Mouse (Mus musculus) midbrain, embryonic 11.5 days (tissue): ENCODE results near the gene Atg10. TPM values are rescaled to one million over a fixed set of nuclear protein-coding genes. Genes with fewer than 3 reads are reported as not detected.

Experiments
- ATAC-seq: fragments of 200-750 bp; cut with Nextera tagmentation; 2 replicates; pipeline ENCODE4 v1.8.0; 2017; ENCODE audit warnings: moderate TSS enrichment, moderate library complexity; ENCODE audit not compliant: low FRiP score
- DNase-seq: peaks from one replicate; pipeline ENCODE4 v3.0.0; 2015; ENCODE audit warnings: low spot score; ENCODE audit errors: missing footprints
- H3K27ac ChIP-seq: fragments of 300-500 bp; sonication (generic); 2 replicates; pipeline ENCODE4 v1.5.1; 2014; ENCODE audit warnings: low read depth, low read length
- H3K27me3 ChIP-seq: fragments of 300-500 bp; sonication (generic); 2 replicates; pipeline ENCODE4 v1.6.1; 2014; ENCODE audit warnings: mild to moderate bottlenecking, low read length, moderate library complexity, mixed read lengths; ENCODE audit not compliant: control insufficient read depth, insufficient read depth
- H3K36me3 ChIP-seq: fragments of 300-500 bp; sonication (generic); 2 replicates; pipeline ENCODE4 v1.6.1; 2014; ENCODE audit warnings: mild to moderate bottlenecking, low read length, moderate library complexity, mixed read lengths; ENCODE audit not compliant: control insufficient read depth, insufficient read depth
- H3K4me1 ChIP-seq: fragments of 300-500 bp; sonication (generic); 2 replicates; pipeline ENCODE4 v1.6.1; 2014; ENCODE audit warnings: low read length; ENCODE audit not compliant: control insufficient read depth, insufficient read depth
- H3K4me2 ChIP-seq: fragments of 300-500 bp; sonication (generic); 2 replicates; pipeline ENCODE4 v1.6.1; 2014; ENCODE audit warnings: mild to moderate bottlenecking, moderate library complexity
- H3K4me3 ChIP-seq: fragments of 300-500 bp; sonication (generic); 2 replicates; pipeline ENCODE4 v1.5.1; 2014; ENCODE audit warnings: low read depth, low read length
- H3K9ac ChIP-seq: fragments of 300-500 bp; sonication (generic); 2 replicates; pipeline ENCODE4 v1.6.1; 2014; ENCODE audit warnings: low read length
- H3K9me3 ChIP-seq: fragments of 300-500 bp; sonication (generic); 2 replicates; pipeline ENCODE4 v1.6.1; 2016; ENCODE audit warnings: low read length; ENCODE audit not compliant: control insufficient read depth
- WGBS: fragments of 180-500 bp; shearing (Covaris S2); extraction: QIAGEN DNeasy Blood & Tissue Kit; methylation state at CpG from one replicate; pipeline ENCODE4 v1.1.7; 2014; 5-methylcytosine and 5-hydroxymethylcytosine counted together
- polyA plus RNA-seq: library from polyadenylated mRNA; unstranded; fragments of >200 nt; fragmentation: Nextera tagmentation; extraction: Ambion mirVana; gene quantifications from 2 replicates; pipeline ENCODE4 v1.2.1, GENCODE M21; 2014

Gene Atg10
- polyA plus RNA-seq, 1 experiment from 2014 or later, result 14.7 TPM

DNA sequence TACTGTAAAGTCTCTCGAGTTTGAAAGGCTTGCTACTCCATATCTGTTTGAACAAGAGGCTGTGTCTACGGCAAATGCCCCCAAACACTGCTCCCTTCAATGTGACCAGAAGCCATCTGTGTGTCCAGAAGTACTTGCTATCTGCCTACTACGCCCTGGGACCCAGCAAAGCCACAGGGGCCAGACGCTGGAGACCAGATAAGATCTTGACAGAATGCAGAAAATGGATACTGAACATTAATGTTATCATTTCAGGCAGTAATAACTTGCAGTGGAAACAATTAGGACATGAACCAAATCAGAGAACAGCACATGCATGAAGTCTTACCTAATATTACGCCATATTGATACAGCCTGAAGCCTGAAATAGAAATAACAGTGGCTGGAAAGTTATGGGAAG lies 56.2 kb downstream of the Atg10 start:
- Histone ChIP-seq H3K9ac (no peak overlapping the region), H3K27ac (no peak overlapping the region), H3K4me2 (no peak overlapping the region), H3K9me3 (no peaks in the 10 kb centered on the region), H3K4me3 (no peak overlapping the region), H3K27me3 (no peaks in the 10 kb centered on the region), H3K4me1 (no peaks in the 10 kb centered on the region), H3K36me3 (no peaks in the 10 kb centered on the region)
- no peak for DNase-seq
- ATAC-seq, result no peak
- 89% methylated on average over 5 of the region's 5 CpGs for whole genome bisulfite sequencing

- Histone ChIP-seq H3K9me3 (no peaks in the 10 kb centered on the region), H3K27ac (no peak overlapping the region), H3K36me3 (no peaks in the 10 kb centered on the region), H3K4me3 (no peak overlapping the region), H3K9ac (no peak overlapping the region), H3K4me2 (no peak overlapping the region), H3K27me3 (no peaks in the 10 kb centered on the region), H3K4me1 (no peaks in the 10 kb centered on the region)
- ATAC-seq (no peak), DNase-seq (no peak)
- WGBS, result 90% methylated on average over 7 of the region's 7 CpGs
These were observed 57.5 kb downstream of the Atg10 start for GRCm38 (mm10) chr13:91166286-91166685.

DNA sequence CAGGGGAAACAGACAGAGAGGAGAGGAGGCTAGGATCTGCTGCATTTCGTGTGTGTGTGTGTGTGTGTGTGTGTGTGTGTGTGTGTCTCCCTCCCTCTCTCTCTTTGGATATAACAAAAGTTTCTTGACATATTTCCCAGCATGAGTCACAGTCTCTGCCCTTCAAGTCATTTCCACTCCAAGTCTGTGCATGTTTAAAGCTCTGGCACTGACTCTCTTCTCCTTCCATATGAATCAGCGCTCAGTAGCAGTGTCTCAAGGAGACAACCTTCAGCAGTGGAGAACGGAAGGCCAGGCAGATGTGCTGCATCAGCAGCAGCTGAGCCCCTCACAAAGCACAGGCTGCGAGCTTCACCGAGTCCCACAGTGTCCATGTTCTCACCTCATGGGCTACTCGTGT lies 58.6 kb downstream of the Atg10 start:
- ATAC-seq (no peak), DNase-seq (no peak)
- no peak overlapping the region for H3K4me3 ChIP-seq
- H3K27ac ChIP-seq, result no peak overlapping the region
- no peak overlapping the region for H3K9ac ChIP-seq
- no peaks in the 10 kb centered on the region for H3K4me1 ChIP-seq
- H3K27me3 ChIP-seq, result no peaks in the 10 kb centered on the region
- H3K4me2 ChIP-seq, result no peak overlapping the region
- no peaks in the 10 kb centered on the region for H3K9me3 ChIP-seq
- no peaks in the 10 kb centered on the region for H3K36me3 ChIP-seq
- WGBS, result 76% methylated on average over 6 of the region's 6 CpGs

GRCm38 (mm10) chr13:91163292-91163691 lies 60.5 kb downstream of the Atg10 start:
- no peak overlapping the region for H3K4me2 ChIP-seq
- H3K4me1 ChIP-seq, result no peaks in the 10 kb centered on the region
- WGBS, result 65% methylated on average over 4 of the region's 4 CpGs
- DNase-seq, result no peak
- no peaks in the 10 kb centered on the region for H3K9me3 ChIP-seq
- ATAC-seq, result no peak
- H3K9ac ChIP-seq, result no peak overlapping the region
- H3K4me3 ChIP-seq, result no peak overlapping the region
- no peaks in the 10 kb centered on the region for H3K27me3 ChIP-seq
- H3K36me3 ChIP-seq, result no peaks in the 10 kb centered on the region
- H3K27ac ChIP-seq, result no peak overlapping the region

DNA sequence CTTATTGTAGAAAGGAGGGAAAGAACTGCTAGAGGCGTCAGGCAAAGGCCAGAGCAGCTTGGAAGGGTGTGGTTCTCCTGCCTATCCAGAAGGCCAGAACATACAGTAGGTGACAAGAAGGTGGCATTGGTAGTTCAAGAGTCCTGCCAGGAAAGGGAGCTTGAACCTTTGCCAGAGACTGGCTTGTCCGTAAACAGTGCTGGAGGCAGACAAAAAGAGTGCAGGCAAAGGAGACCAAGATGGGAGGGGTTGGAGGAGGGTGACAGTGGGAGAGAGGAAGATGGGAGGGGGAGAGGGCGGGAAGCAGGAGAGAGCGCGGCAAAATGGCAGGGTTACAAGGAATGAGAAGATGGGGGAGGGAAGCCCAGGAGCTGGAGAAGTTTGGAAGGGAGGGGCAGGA lies 61.3 kb downstream of the Atg10 start:
- Histone ChIP-seq H3K27me3 (no peaks in the 10 kb centered on the region), H3K36me3 (no peaks in the 10 kb centered on the region), H3K9me3 (no peaks in the 10 kb centered on the region), H3K27ac (no peak overlapping the region), H3K4me2 (no peak overlapping the region), H3K4me3 (no peak overlapping the region), H3K4me1 (no peaks in the 10 kb centered on the region), H3K9ac (no peak overlapping the region)
- DNase-seq (no peak), ATAC-seq (no peak)
- 36% methylated on average over 5 of the region's 5 CpGs for WGBS

DNA sequence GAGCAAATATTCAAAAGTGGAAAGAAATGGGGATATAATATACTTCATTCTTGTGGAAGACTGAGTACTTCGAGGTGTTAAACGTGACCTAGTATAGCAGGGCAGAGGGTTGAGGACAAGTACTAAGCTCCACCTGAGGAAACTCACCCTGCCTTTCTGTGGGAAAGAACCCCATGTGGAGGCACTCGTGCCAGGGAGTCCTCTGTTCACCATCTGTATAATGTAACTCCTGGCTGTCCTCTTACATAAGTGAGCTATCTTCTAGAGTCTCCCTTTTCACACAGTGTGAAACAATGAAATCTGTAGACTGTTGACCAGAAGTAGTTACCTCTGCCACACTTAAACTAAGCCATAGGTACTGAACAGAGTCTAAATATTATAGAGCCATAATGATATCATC lies 63.2 kb downstream of the Atg10 start:
- Histone ChIP-seq H3K36me3 (no peaks in the 10 kb centered on the region), H3K9ac (no peak overlapping the region), H3K9me3 (no peaks in the 10 kb centered on the region), H3K27ac (no peak overlapping the region), H3K4me2 (no peak overlapping the region), H3K27me3 (no peaks in the 10 kb centered on the region), H3K4me3 (no peak overlapping the region), H3K4me1 (no peaks in the 10 kb centered on the region)
- DNase-seq (no peak), ATAC-seq (no peak)
- 90% methylated on average over 3 of the region's 3 CpGs for WGBS

DNA sequence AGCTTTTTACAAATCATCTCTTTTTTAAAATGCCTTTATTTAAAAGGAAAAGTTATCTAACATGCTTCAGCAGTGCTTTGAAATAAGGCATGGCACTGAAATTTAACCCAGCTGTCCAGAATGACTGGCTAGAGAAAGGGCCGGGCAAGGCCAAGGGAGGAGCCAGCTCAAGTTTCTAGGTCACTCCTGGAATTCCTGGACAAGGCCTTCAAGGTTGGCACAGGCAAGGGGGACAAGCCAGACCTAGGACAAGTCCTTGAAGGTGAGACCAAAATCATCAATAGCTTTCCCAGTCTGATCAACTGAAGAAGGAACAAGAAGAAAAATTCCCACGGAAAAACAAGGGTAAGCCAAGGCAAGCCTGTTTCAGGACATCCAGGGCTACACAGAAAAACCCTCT lies 63.9 kb downstream of the Atg10 start:
- H3K27ac ChIP-seq, result no peak overlapping the region
- DNase-seq (no peak), ATAC-seq (no peak)
- no peaks in the 10 kb centered on the region for H3K36me3 ChIP-seq
- no peak overlapping the region for H3K4me2 ChIP-seq
- WGBS, result 79% methylated on average over 2 of the region's 2 CpGs
- no peaks in the 10 kb centered on the region for H3K4me1 ChIP-seq
- no peaks in the 10 kb centered on the region for H3K27me3 ChIP-seq
- H3K4me3 ChIP-seq, result no peak overlapping the region
- no peaks in the 10 kb centered on the region for H3K9me3 ChIP-seq
- no peak overlapping the region for H3K9ac ChIP-seq

DNA sequence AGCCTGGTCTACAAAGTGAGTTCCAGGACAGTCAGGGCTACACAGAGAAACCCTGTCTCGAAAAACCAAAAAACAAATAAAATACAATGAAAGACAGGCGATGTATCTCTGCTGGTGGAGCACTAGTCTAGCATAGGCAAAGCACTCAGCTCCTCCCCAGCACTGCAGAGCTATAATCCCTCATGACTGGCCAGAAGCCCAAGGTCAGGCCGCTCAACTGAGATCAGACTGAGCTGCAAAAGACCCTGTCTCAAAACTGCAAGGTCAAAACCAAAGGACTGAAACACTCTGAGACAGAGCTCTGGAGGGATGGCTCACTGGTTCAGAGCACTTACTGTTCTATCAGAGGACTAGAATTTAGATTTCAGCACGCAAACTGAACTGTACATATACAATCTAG lies 65.8 kb downstream of the Atg10 start:
- DNase-seq (no peak), ATAC-seq (no peak)
- Histone ChIP-seq H3K4me2 (no peak overlapping the region), H3K27ac (no peak overlapping the region), H3K9ac (no peak overlapping the region), H3K4me1 (no peaks in the 10 kb centered on the region), H3K4me3 (no peak overlapping the region), H3K36me3 (no peaks in the 10 kb centered on the region), H3K9me3 (no peaks in the 10 kb centered on the region), H3K27me3 (no peaks in the 10 kb centered on the region)
- 78% methylated on average over 4 of the region's 4 CpGs for WGBS

DNA sequence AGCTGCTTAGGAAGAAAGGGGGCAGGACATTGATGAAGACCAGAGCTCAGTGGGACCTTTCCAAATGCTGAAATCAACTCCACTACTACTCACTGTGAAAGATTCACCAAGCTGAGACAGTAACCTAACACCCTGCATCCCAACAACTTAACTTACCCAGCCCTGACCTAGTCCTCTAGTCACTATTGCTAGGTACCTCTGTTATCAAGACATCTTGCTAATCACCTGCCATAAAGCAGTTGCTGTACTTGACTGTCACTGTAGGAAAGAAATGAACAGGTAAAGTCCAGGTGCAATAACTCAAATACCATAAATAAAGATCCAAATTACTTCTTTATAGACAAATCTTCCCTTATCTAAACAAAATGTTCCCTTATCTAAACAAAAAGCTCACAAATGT lies 66.3 kb downstream of the Atg10 start:
- Histone ChIP-seq H3K9me3 (no peaks in the 10 kb centered on the region), H3K4me2 (no peak overlapping the region), H3K36me3 (no peaks in the 10 kb centered on the region), H3K4me1 (no peaks in the 10 kb centered on the region), H3K27ac (no peak overlapping the region), H3K27me3 (no peaks in the 10 kb centered on the region), H3K9ac (no peak overlapping the region), H3K4me3 (no peak overlapping the region)
- no peak for DNase-seq
- ATAC-seq, result no peak

DNA sequence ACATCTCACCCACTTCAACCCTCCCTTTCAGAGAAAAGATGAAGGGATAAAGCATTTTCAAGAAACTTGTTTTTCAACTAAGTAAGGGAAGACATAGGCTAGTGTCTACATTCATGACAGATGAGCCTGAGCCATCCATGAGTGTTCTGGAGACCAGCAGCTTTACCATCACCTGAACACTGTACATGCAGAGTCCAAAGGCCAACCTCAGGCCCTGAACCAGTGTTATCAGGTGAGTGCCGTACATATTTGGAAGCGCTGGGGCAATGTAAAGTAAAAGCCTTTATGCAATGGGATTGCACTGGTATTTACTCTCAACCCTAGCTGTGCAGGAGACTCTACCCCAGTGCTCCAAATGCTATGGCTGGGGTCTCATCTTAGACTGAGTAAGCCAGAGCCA lies 66.8 kb downstream of the Atg10 start:
- Histone ChIP-seq H3K9me3 (no peaks in the 10 kb centered on the region), H3K27ac (no peak overlapping the region), H3K4me1 (no peaks in the 10 kb centered on the region), H3K4me2 (no peak overlapping the region), H3K4me3 (no peak overlapping the region), H3K27me3 (no peaks in the 10 kb centered on the region), H3K36me3 (no peaks in the 10 kb centered on the region), H3K9ac (no peak overlapping the region)
- ATAC-seq, result no peak
- 96% methylated on average over 2 of the region's 2 CpGs for WGBS
- DNase-seq, result no peak
